Mouse (Mus musculus) Muller cell, postnatal 12 days (primary cell): ENCODE measurements at regions not wholly inside any gene's neighbourhood (a gene's known extent, or its start where the extent isn't known, plus 50 kb on each side); places are given as distances from the start of the nearest gene placed in this dataset.
"Not testable (repeated sequence)": the region's sequence is repeated elsewhere in the genome, so short reads cannot be mapped to it uniquely, and the experiment has no call there.

ENCODE experiments used
- DNase-seq: peaks from one replicate; pipeline ENCODE4 v3.0.0-alpha.2; 2015; ENCODE audit errors: inconsistent ontology term

GRCm38 (mm10) chr5:78075203-78075602 lies 667.4 kb upstream of the Igfbp7 start:
- peak; percentile 49 for DNase-seq

- no peak for DNase-seq
Observed at GRCm38 (mm10) chr5:78032554-78033250, 624.9 kb upstream of the Igfbp7 start.

GRCm38 (mm10) chr5:78017523-78017922 lies 609.7 kb upstream of the Igfbp7 start:
- no peak for DNase-seq

GRCm38 (mm10) chr5:77986449-77987047 lies 578.7 kb upstream of the Igfbp7 start:
- peak; percentile 33 for DNase-seq

- no peak for DNase-seq
Observed at GRCm38 (mm10) chr5:77985269-77985668, 577.4 kb upstream of the Igfbp7 start.

GRCm38 (mm10) chr5:77940021-77940420 lies 532.2 kb upstream of the Igfbp7 start:
- not testable (repeated sequence) for DNase-seq

GRCm38 (mm10) chr5:77931874-77932273 lies 524.0 kb upstream of the Igfbp7 start:
- no peak for DNase-seq

- DNase-seq, result no peak
Observed at GRCm38 (mm10) chr5:77921186-77921585, 513.3 kb upstream of the Igfbp7 start.

- DNase-seq, result no peak
Observed at GRCm38 (mm10) chr5:77917086-77917676, 509.3 kb upstream of the Igfbp7 start.

GRCm38 (mm10) chr5:77916375-77916774 lies 508.5 kb upstream of the Igfbp7 start:
- no peak for DNase-seq

GRCm38 (mm10) chr5:77909218-77909617 lies 501.4 kb upstream of the Igfbp7 start:
- peak; percentile 8 for DNase-seq

GRCm38 (mm10) chr5:77892024-77892423 lies 484.2 kb upstream of the Igfbp7 start:
- DNase-seq, result not testable (repeated sequence)

- peak; percentile 16 for DNase-seq
Observed at GRCm38 (mm10) chr5:77888534-77888933, 480.7 kb upstream of the Igfbp7 start.

GRCm38 (mm10) chr5:77871403-77871802 lies 463.6 kb upstream of the Igfbp7 start:
- DNase-seq, result no peak

GRCm38 (mm10) chr5:77865342-77865741 lies 457.5 kb upstream of the Igfbp7 start:
- peak; percentile 25 for DNase-seq

GRCm38 (mm10) chr5:77855191-77855590 lies 447.4 kb upstream of the Igfbp7 start:
- no peak for DNase-seq

GRCm38 (mm10) chr5:77853999-77854784 lies 446.4 kb upstream of the Igfbp7 start:
- peak; percentile 73 for DNase-seq

- no peak for DNase-seq
Observed at GRCm38 (mm10) chr5:77851645-77852044, 443.8 kb upstream of the Igfbp7 start.

GRCm38 (mm10) chr5:77838186-77839097 lies 430.6 kb upstream of the Igfbp7 start:
- no peak for DNase-seq

- no peak for DNase-seq
Observed at GRCm38 (mm10) chr5:77827971-77828370, 420.1 kb upstream of the Igfbp7 start.

- DNase-seq, result no peak
Observed at GRCm38 (mm10) chr5:77826063-77826462, 418.2 kb upstream of the Igfbp7 start.
